11 mouse cellular contexts compared by ENCODE assay signal in genomic region chr7:99065391-99065831, GRCm38 (mm10).
A peak's percentile ranks its signal among the peaks of the same experiment; 100 is the strongest.
DNase-seq lines count a peak whose midpoint lies in the region; ATAC-seq and TF ChIP-seq lines count a peak whose summit lies in the region.
"Had no signal": no experiment of that assay in that cellular context is flagged by ENCODE, and none has a peak within 500 bp of the region (broad histone marks: within the 10 kb centered on the region; RNA-seq: fewer than 3 reads in every experiment).

No protein-coding gene starts in this region.

- H3K9me3 ChIP-seq in lung, embryonic 14.5 days (ENCODE audit: low read depth, low read length): no peaks in the 10 kb centered on the region
- no peaks in the 10 kb centered on the region for H3K9me3 ChIP-seq in embryonic facial prominence, embryonic 13.5 days
- no peaks in the 10 kb centered on the region for H3K9me3 ChIP-seq in kidney, embryonic 14.5 days (ENCODE audit: control insufficient read depth, low read length)
- no peaks in the 10 kb centered on the region for H3K9me3 ChIP-seq in neural tube, embryonic 13.5 days
- H3K9me3 ChIP-seq: forebrain, embryonic 12.5 days; liver, embryonic 15.5 days had no signal

- peak overlapping the region; percentile 66 for H3K27ac ChIP-seq in lung, embryonic 14.5 days (ENCODE audit: low read depth)
- no peak overlapping the region for H3K27ac ChIP-seq in embryonic facial prominence, embryonic 13.5 days
- H3K27ac ChIP-seq in kidney, embryonic 14.5 days (ENCODE audit: low read depth, low read length): peak overlapping the region; percentile 65
- 0 out of 2 replicates have a peak overlapping the region, but pooled peaks have one; percentile 64 for H3K27ac ChIP-seq in neural tube, embryonic 13.5 days (replicated peaks)
- H3K27ac ChIP-seq in cerebellum, adult 2 months (ENCODE audit: insufficient read depth, low read length): no peak overlapping the region
- H3K27ac ChIP-seq: forebrain, embryonic 12.5 days; layer of hippocampus, adult 2 months; liver, embryonic 15.5 days had no signal

- H3K27me3 ChIP-seq in lung, embryonic 14.5 days (ENCODE audit: insufficient read depth, low read length): no peaks in the 10 kb centered on the region
- H3K27me3 ChIP-seq in embryonic facial prominence, embryonic 13.5 days: no peaks in the 10 kb centered on the region
- no peaks in the 10 kb centered on the region for H3K27me3 ChIP-seq in kidney, embryonic 14.5 days (ENCODE audit: control insufficient read depth, insufficient read depth, low read length)
- no peaks in the 10 kb centered on the region for H3K27me3 ChIP-seq in neural tube, embryonic 13.5 days
- H3K27me3 ChIP-seq in cerebellum, adult 2 months (ENCODE audit: control insufficient read depth, insufficient read depth, low read length): no peaks in the 10 kb centered on the region
- H3K27me3 ChIP-seq: liver, embryonic 15.5 days had no signal

- no peak overlapping the region for H3K9ac ChIP-seq in lung, embryonic 14.5 days
- no peak overlapping the region for H3K9ac ChIP-seq in embryonic facial prominence, embryonic 13.5 days
- peak overlapping the region; percentile 18; the same call in 1 of the 2 replicates for H3K9ac ChIP-seq in kidney, embryonic 14.5 days (ENCODE audit: low read depth, low read length)
- H3K9ac ChIP-seq in neural tube, embryonic 13.5 days: peak overlapping the region; percentile 50
- H3K9ac ChIP-seq: forebrain, embryonic 12.5 days; liver, embryonic 15.5 days had no signal

- WGBS in lung, embryonic 14.5 days: 13% methylated on average over 11 of the region's 11 CpGs
- WGBS in embryonic facial prominence, embryonic 13.5 days: 19% methylated on average over 11 of the region's 11 CpGs
- WGBS in kidney, embryonic 14.5 days: 2% methylated on average over 11 of the region's 11 CpGs
- WGBS in neural tube, embryonic 13.5 days: 3% methylated on average over 11 of the region's 11 CpGs
- WGBS in cerebellum, adult 2 months: 55% methylated on average over 11 of the region's 11 CpGs

- peak; percentile 83 for ATAC-seq in lung, embryonic 14.5 days (ENCODE audit: insufficient read depth)
- ATAC-seq in embryonic facial prominence, embryonic 13.5 days (ENCODE audit: insufficient number of reproducible peaks, insufficient read depth, low FRiP score, low TSS enrichment, low read depth): no peak
- ATAC-seq in kidney, embryonic 14.5 days (ENCODE audit: low FRiP score, low TSS enrichment): peak; percentile 90
- peak; percentile 66; the same call in 1 of the 2 replicates for ATAC-seq in neural tube, embryonic 13.5 days (ENCODE audit: low read depth)

- H3K4me3 ChIP-seq in lung, embryonic 14.5 days (ENCODE audit: low read depth, low read length): no peak overlapping the region
- no peak overlapping the region for H3K4me3 ChIP-seq in embryonic facial prominence, embryonic 13.5 days
- 0 out of 2 replicates have a peak overlapping the region, but pooled peaks have one; percentile 4 for H3K4me3 ChIP-seq in kidney, embryonic 14.5 days (ENCODE audit: low read length)
- no peak overlapping the region for H3K4me3 ChIP-seq in neural tube, embryonic 13.5 days
- H3K4me3 ChIP-seq in cerebellum, adult 2 months (replicated peaks; ENCODE audit: insufficient read depth, low read depth, low read length): no peak overlapping the region
- H3K4me3 ChIP-seq: forebrain, embryonic 12.5 days; layer of hippocampus, adult 2 months; liver, embryonic 15.5 days had no signal

- H3K36me3 ChIP-seq in lung, embryonic 14.5 days (ENCODE audit: insufficient read depth): 0 out of 2 replicates have a peak, but pooled peaks cover 7% of the 10 kb centered on the region
- no peaks in the 10 kb centered on the region for H3K36me3 ChIP-seq in embryonic facial prominence, embryonic 13.5 days
- H3K36me3 ChIP-seq in kidney, embryonic 14.5 days (ENCODE audit: control insufficient read depth, insufficient read depth, low read length): no peaks in the 10 kb centered on the region
- no peaks in the 10 kb centered on the region for H3K36me3 ChIP-seq in neural tube, embryonic 13.5 days
- H3K36me3 ChIP-seq: forebrain, embryonic 12.5 days had no signal

- H3K4me1 ChIP-seq in lung, embryonic 14.5 days (ENCODE audit: insufficient read depth): peaks cover 9% of the 10 kb centered on the region; the same call in 1 of the 2 replicates
- H3K4me1 ChIP-seq in embryonic facial prominence, embryonic 13.5 days: peaks cover 27% of the 10 kb centered on the region
- peaks cover 11% of the 10 kb centered on the region for H3K4me1 ChIP-seq in kidney, embryonic 14.5 days (ENCODE audit: control insufficient read depth, insufficient read depth, low read length)
- peaks cover 14% of the 10 kb centered on the region for H3K4me1 ChIP-seq in neural tube, embryonic 13.5 days (replicated peaks)
- H3K4me1 ChIP-seq in cerebellum, adult 2 months (ENCODE audit: control insufficient read depth, insufficient read depth, low read length): peaks cover 23% of the 10 kb centered on the region

- peak; percentile 74 for DNase-seq in lung, embryonic 14.5 days
- no peak for DNase-seq in lung, adult 18-20 months
- DNase-seq in layer of hippocampus, adult 11-12 months (ENCODE audit: low spot score): no peak
- no peak for DNase-seq in natural killer cell, adult 2 months (ENCODE audit: low spot score in 2 of 2)
- no peak for DNase-seq in cerebellum, adult 2 months

- TF ChIP-seq CTCF in lung, embryonic 14.5 days (IDR thresholded peaks at IDR 0.05; ENCODE audit: low read depth): no peak
- no peak for TF ChIP-seq CTCF in cerebellum, adult 2 months (IDR thresholded peaks at IDR 0.05; ENCODE audit: borderline replicate concordance, insufficient read depth, low read depth, low read length)

- peak overlapping the region; percentile 38 for H3K4me2 ChIP-seq in lung, embryonic 14.5 days
- H3K4me2 ChIP-seq in embryonic facial prominence, embryonic 13.5 days: 0 out of 2 replicates have a peak overlapping the region, but pooled peaks have one; percentile 5
- H3K4me2 ChIP-seq in kidney, embryonic 14.5 days (replicated peaks; ENCODE audit: low read depth, low read length): peak overlapping the region; percentile 30
- peak overlapping the region; percentile 31 for H3K4me2 ChIP-seq in neural tube, embryonic 13.5 days
- H3K4me2 ChIP-seq: forebrain, embryonic 12.5 days; liver, embryonic 15.5 days had no signal

- no peak for TF ChIP-seq POLR2A in cerebellum, adult 2 months (IDR thresholded peaks at IDR 0.05; ENCODE audit: borderline replicate concordance, insufficient read depth, low read length)

Comparison
In these comparisons a context has a peak if more than half of its experiments do, and no peak if none do; other contexts are left out.
1. H3K27ac ChIP-seq: peak in lung, embryonic 14.5 days (single experiment), kidney, embryonic 14.5 days (single experiment) and neural tube, embryonic 13.5 days (single experiment); none in embryonic facial prominence, embryonic 13.5 days (single experiment) and cerebellum, adult 2 months (single experiment).
2. H3K9ac ChIP-seq: peak in kidney, embryonic 14.5 days (single experiment) and neural tube, embryonic 13.5 days (single experiment); none in lung, embryonic 14.5 days (single experiment) and embryonic facial prominence, embryonic 13.5 days (single experiment).
3. Peak in every context shown above with its lines, with median percentiles within 50 percentile points of each other: H3K4me2 ChIP-seq.